Comparison of ENCODE assay signal across 11 mouse cellular contexts in the genomic region with DNA sequence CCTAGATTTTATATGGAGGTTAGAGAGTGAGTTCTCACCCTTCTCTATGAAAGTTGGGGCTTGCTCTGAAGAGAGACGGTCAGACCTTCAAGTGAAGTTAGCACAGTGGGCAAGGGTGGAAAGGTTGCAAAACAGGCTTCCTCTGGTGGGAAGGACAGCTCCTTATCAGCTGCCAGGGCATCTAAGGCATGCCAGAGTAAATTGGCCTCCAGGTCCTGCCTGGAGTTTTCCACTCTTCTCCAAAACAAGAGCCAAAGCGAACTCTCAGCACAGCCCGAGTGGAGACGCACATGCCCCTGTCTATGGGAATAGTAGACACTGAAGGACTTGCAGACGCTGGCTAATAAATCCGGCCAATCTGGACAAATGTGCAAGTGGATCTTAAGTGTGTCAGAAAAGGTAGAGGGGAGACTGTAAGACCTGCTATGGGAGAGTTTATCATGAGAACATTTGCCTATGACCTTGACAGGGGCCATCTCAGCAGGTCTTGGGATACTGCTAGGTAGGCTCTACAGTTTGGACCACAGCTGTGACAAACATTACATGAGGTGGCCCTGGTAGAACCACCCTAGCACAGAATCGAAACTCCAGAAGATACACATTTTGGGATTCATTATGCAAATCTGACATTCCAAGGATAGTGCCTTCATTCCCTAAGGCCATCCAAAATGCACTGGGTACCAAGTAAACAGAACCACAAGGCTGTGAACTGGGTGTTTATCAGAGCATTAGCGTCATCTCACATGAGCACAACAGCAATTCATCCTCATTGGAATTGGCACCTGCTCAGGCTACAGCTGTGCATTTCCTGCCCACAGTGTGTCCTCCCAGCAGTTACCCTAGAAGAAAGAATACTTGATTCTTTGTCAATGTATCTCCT. TPM values are rescaled to one million over a fixed set of nuclear protein-coding genes. Genes with fewer than 3 reads are reported as not detected.
DNase-seq lines count a peak whose midpoint lies in the region; ATAC-seq and TF ChIP-seq lines count a peak whose summit lies in the region.
"Had no signal": no experiment of that assay in that cellular context is flagged by ENCODE, and none has a peak within 500 bp of the region (broad histone marks: within the 10 kb centered on the region; RNA-seq: fewer than 3 reads in every experiment).

No protein-coding gene starts in this region.

- TF ChIP-seq CTCF in MEL (IDR thresholded peaks at IDR 0.05 in 2 of 3, conservative IDR thresholded peaks at IDR 0.05 in 1 of 3; ENCODE audit: control insufficient read depth in 1 of 3, insufficient read depth in 1 of 3, low read depth in 2 of 3, low read length in 3 of 3, poor library complexity in 1 of 3, severe bottlenecking in 1 of 3) = no peak

- TF ChIP-seq EP300 in MEL (IDR thresholded peaks at IDR 0.05; ENCODE audit: low read depth in 1 of 2, low read length in 2 of 2) = no peak

- no peak overlapping the region for H3K4me3 ChIP-seq in MEL (ENCODE audit: control insufficient read depth in 1 of 2, insufficient read depth in 1 of 2, low read depth in 2 of 2, low read length in 2 of 2)
- H3K4me3 ChIP-seq in limb, embryonic 15.5 days = no peak overlapping the region
- H3K4me3 ChIP-seq: kidney, embryonic 15.5 days had no signal

- H3K27ac ChIP-seq in MEL (ENCODE audit: control insufficient read depth, low read depth, low read length) = peak overlapping the region; percentile 22; the same call in 1 of the 2 replicates
- H3K27ac ChIP-seq in limb, embryonic 15.5 days = no peak overlapping the region

- peaks cover 0 to 4% of the 10 kb centered on the region in 2 experiments; a peak in 2 of 4 replicates for H3K36me3 ChIP-seq in MEL (ENCODE audit: control insufficient read depth in 1 of 2, insufficient read depth in 2 of 2, low read length in 2 of 2)
- peaks cover 39% of the 10 kb centered on the region for H3K36me3 ChIP-seq in limb, embryonic 15.5 days

- no peak overlapping the region for H3K4me2 ChIP-seq in limb, embryonic 15.5 days
- H3K4me2 ChIP-seq: heart, embryonic 11.5 days; kidney, embryonic 15.5 days had no signal

- H3K9ac ChIP-seq in MEL (ENCODE audit: control insufficient read depth, low read depth, low read length, poor library complexity, severe bottlenecking) = no peak overlapping the region
- no peak overlapping the region for H3K9ac ChIP-seq in limb, embryonic 15.5 days
- H3K9ac ChIP-seq: kidney, embryonic 15.5 days had no signal

- H3K4me1 ChIP-seq in MEL (ENCODE audit: control insufficient read depth in 1 of 2, insufficient read depth in 2 of 2, low read length in 2 of 2) = peaks cover 9 to 11% of the 10 kb centered on the region in 2 experiments; a peak in 3 of 4 replicates
- no peaks in the 10 kb centered on the region for H3K4me1 ChIP-seq in limb, embryonic 15.5 days
- H3K4me1 ChIP-seq: kidney, embryonic 15.5 days had no signal

- peak; percentile 64 for DNase-seq in adrenal gland, postnatal 10 days
- DNase-seq in adrenal gland, postnatal 4 days (ENCODE audit: low spot score in 2 of 2) = no peak
- DNase-seq in kidney, postnatal 10 days = peak; percentile 17
- DNase-seq in kidney, adult 8-10 months = no peak
- DNase-seq in MEL (ENCODE audit: low read depth, low spot score) = no peak
- DNase-seq in left cerebral cortex, postnatal 25 days (ENCODE audit: low spot score in 2 of 2) = no peak
- no peak for DNase-seq in natural killer cell, adult 2 months (ENCODE audit: low spot score in 2 of 2)
- DNase-seq: right cerebral cortex, adult 18-20 months had no signal

- TF ChIP-seq RAD21 in MEL (IDR thresholded peaks at IDR 0.05; ENCODE audit: low read depth, low read length) = no peak

- TF ChIP-seq POLR2A in MEL (IDR thresholded peaks at IDR 0.05; ENCODE audit: control insufficient read depth in 1 of 2, insufficient read depth in 1 of 2, low read depth in 1 of 2, low read length in 2 of 2, poor library complexity in 1 of 2) = no peak

- H3K79me2 ChIP-seq in MEL (ENCODE audit: control insufficient read depth, insufficient read depth, low read length, poor library complexity) = no peaks in the 10 kb centered on the region

- H3K27me3 ChIP-seq in MEL (ENCODE audit: control insufficient read depth in 1 of 2, insufficient read depth in 2 of 2, low read length in 2 of 2) = no peaks in the 10 kb centered on the region
- H3K27me3 ChIP-seq in limb, embryonic 15.5 days = no peaks in the 10 kb centered on the region
- H3K27me3 ChIP-seq: kidney, embryonic 15.5 days had no signal

- ATAC-seq in limb, embryonic 15.5 days (ENCODE audit: insufficient number of reproducible peaks, low FRiP score, low TSS enrichment, low read depth) = 0 out of 2 replicates have a peak, but pooled peaks have one; percentile 36

- H3K9me3 ChIP-seq in MEL (replicated peaks; ENCODE audit: insufficient read depth, low read length) = no peaks in the 10 kb centered on the region
- no peaks in the 10 kb centered on the region for H3K9me3 ChIP-seq in limb, embryonic 15.5 days
- H3K9me3 ChIP-seq: kidney, embryonic 15.5 days had no signal

- WGBS in limb, embryonic 15.5 days = 84% methylated on average over 8 of the region's 8 CpGs

- intact Hi-C loops in left cerebral cortex, postnatal 25 days (cut with DNase I) = no loop called here

TF ChIP-seq in MEL, 35 proteins besides CTCF, POLR2A, EP300 and RAD21:
- TF ChIP-seq MEF2A (IDR thresholded peaks at IDR 0.05; ENCODE audit: extremely low read depth, insufficient replicate concordance, low read depth, low read length, poor library complexity, severe bottlenecking) (no peak), MYC (IDR thresholded peaks at IDR 0.05; ENCODE audit: low read depth, low read length) (no peak), CHD2 (IDR thresholded peaks at IDR 0.05; ENCODE audit: low read length) (no peak), ZC3H11A (IDR thresholded peaks at IDR 0.05; ENCODE audit: low read depth, low read length) (no peak), TAL1 (IDR thresholded peaks at IDR 0.05; ENCODE audit: low read length) (no peak), MAZ (IDR thresholded peaks at IDR 0.05; ENCODE audit: low read depth, low read length) (no peak)

RNA-seq across cellular contexts. Expression of a gene that starts 19.4 kb away (rescaled TPM):
- 100 to 1,000 TPM; 219 to 270 TPM for total RNA-seq in adrenal gland, postnatal 10 days (2021)
- total RNA-seq in adrenal gland, postnatal 4 days (2021) = 100 to 1,000 TPM; 211 to 213 TPM
- total RNA-seq in MEL (2012; rRNA removed) = 13.6 and 16.4 TPM in 2 replicates
- polyA plus RNA-seq in MEL (2012; ENCODE audit: insufficient read depth in 1 of 2, insufficient read length in 2 of 2, low read depth in 1 of 2, low replicate concordance in 2 of 2, missing spikeins in 1 of 2) = 10 to 100 TPM in 1 of 2 experiments, not detected in 1; 19.3 TPM
- polyA plus RNA-seq in limb, embryonic 15.5 days (2015; fragmentation: Nextera tagmentation; extraction: Ambion mirVana) = 135 and 139 TPM in 2 replicates
- total RNA-seq in left cerebral cortex, postnatal 25 days (2021) = 100 to 1,000 TPM; 301 to 304 TPM

RNA-seq across cellular contexts. Expression of a gene that starts 46.1 kb away (rescaled TPM):
- 1 to 10 TPM; 2.0 to 3.6 TPM for total RNA-seq in adrenal gland, postnatal 10 days (2021)
- 1 to 10 TPM; 3.9 to 4.4 TPM for total RNA-seq in adrenal gland, postnatal 4 days (2021)
- not detected in 2 replicates for total RNA-seq in MEL (2012; rRNA removed)
- polyA plus RNA-seq in MEL (2012; ENCODE audit: insufficient read depth in 1 of 2, insufficient read length in 2 of 2, low read depth in 1 of 2, low replicate concordance in 2 of 2, missing spikeins in 1 of 2) = under 1 TPM in 1 of 2 experiments, not detected in 1; 0.03 TPM
- 2.6 and 2.7 TPM in 2 replicates for polyA plus RNA-seq in limb, embryonic 15.5 days (2015; fragmentation: Nextera tagmentation; extraction: Ambion mirVana)
- 10 to 100 TPM; 13.6 to 16.3 TPM for total RNA-seq in left cerebral cortex, postnatal 25 days (2021)

Comparison
In these comparisons a context has a peak if more than half of its experiments do, and no peak if none do; other contexts are left out.
1. DNase-seq: peak in adrenal gland, postnatal 10 days (single experiment) and kidney, postnatal 10 days (single experiment); none in adrenal gland, postnatal 4 days (0 of 2), kidney, adult 8-10 months (0 of 2), MEL (single experiment), left cerebral cortex, postnatal 25 days (0 of 2) and natural killer cell, adult 2 months (0 of 2).
2. RNA of a gene that starts 19.4 kb away (total RNA-seq): 301 to 304 TPM in left cerebral cortex, postnatal 25 days, 219 to 270 TPM in adrenal gland, postnatal 10 days and 211 to 213 TPM in adrenal gland, postnatal 4 days; 13.6 to 16.4 TPM in MEL; every median in the first group is over 10 times any median in the second.